Mouse (Mus musculus) frontal cortex, postnatal 25 days (tissue): ENCODE measurements at regions not wholly inside any gene's neighbourhood (a gene's known extent, or its start where the extent isn't known, plus 50 kb on each side); places are given as distances from the start of the nearest gene placed in this dataset.

Experiments
- DNase-seq, 2 experiments: peaks; one replicate each; pipeline ENCODE4 v3.0.0; 2022; ENCODE audit warnings: low spot score in 2 of 2

GRCm38 (mm10) chr11:27280791-27281190 is 687.0 kb upstream of the Vrk2 start:
- DNase-seq, result no peak

DNA sequence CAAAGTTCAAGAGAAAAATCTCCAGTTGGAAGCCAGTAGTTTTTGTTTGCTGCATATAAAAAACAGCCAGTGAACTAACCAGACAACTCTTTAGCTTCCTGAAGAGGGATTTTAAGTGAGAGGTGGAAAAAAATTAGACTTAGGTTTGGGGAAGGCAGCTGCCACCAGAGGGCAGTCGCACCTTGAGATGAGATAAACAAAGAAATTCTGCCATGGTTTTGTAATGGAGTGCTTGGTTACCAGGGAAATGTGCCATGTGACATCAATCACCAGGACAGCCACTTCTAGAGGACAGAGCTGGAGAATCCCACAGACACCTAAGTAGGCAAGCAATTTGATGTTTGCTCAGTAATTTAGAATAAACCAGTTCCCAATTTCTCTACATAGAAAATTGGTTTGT is 670.5 kb upstream of the Vrk2 start:
- DNase-seq, result peak; percentile 40 to 46

- no peak for DNase-seq
Observed at GRCm38 (mm10) chr11:27258521-27258920, 664.7 kb upstream of the Vrk2 start.

GRCm38 (mm10) chr11:27235884-27236283 is 642.1 kb upstream of the Vrk2 start:
- no peak for DNase-seq

DNA sequence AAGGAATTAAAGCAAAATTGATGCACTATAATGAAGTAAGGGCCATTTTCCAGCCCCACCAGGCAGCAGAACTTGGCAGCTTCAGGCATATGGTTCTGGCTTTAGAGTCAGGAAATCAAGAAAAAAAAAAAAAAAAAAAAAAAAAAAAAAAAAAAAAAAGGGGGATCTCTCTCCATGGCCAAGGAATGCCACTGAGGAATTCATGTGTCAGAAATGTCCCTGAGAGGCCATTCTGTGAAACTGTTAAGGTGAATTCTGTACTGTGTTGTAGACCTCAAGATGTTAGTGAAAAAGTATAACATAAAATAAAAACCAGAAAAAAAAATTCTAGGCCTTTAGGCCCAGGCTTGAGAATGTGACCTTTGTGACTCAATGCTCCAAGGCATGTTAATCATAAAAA is 632.7 kb upstream of the Vrk2 start:
- DNase-seq, result no peak

DNA sequence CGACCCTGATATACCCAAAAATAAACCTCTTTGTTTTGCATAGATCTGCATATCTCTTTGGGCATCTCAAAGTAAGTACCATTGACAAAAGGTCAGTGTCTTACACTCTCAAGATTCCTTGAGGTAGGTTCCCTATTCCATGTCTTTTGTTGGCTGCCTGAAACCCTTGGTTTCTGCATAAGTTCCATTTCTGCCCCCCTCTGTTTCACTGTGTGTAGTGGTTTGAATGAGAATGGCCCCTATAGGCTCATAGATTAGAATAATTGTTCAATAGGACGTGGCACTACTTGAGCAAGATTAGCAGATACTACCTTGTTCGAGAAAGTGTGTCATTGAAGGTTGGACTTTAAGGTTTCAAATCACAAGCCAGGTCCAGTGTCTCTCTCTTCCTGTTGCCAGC is 628.6 kb upstream of the Vrk2 start:
- no peak for DNase-seq

DNA sequence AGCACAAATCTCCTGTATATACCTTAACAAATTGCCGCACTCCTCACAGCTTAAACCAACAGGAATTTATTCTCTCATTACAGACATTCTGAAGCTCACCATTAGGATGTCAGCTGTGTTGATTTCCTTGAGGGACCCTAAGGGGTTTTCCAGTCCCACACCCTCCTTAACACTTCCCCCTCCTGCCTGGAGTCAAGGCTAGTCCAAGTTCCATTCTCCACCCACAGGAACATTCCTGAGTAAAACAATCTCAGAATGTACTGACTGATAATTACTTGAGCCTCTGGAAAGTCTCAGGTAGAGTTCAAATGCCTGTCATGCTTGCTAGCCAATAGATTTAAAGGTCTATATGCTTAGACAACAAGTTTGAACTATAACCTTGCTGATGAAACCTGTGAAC is 628.2 kb upstream of the Vrk2 start:
- DNase-seq, result no peak

DNA sequence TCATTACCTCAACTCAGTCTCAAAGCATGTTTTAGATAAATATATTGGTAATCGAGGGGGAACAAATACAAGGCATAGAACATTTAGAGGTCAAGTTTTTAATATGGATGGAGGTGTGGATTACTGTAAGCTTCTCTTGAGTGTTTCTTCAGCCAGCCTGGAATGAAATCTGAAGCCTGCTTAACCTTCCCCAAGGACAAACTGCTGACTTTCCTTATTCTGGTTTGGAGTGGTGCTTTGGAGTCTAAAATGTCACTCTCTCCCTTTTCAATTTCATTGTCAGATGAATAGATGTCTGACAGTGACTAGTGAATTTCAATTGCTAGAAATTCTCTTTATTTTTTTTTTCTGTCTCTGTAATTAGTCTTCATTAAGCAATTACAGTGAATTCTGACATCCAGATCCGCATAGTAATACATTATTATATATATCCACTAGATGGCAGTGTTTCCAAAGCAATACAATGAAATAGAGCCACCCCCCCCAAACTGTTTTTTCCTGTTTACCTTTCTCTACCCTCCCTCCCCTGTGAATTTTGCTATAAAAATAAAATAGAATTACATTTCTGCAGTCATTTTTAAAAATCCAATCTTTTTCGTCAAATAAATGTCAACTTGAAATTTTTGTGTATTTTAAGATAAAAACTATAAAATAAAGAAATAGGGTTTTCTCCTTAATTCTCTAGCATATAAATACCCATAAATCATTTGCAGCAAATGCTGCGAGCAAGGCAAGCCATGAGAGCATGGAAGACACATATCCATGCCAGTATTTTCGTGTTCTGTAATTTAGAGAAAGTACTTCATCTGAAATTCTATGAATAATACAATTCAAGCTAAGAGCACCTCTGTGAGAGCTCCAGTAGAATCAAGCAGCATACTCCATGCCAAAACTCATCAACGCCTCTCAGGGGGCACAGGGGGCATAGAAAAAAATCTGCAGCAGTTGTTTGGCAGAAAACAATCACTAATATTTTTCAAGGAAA is 626.2 kb upstream of the Vrk2 start:
- no peak for DNase-seq

DNA sequence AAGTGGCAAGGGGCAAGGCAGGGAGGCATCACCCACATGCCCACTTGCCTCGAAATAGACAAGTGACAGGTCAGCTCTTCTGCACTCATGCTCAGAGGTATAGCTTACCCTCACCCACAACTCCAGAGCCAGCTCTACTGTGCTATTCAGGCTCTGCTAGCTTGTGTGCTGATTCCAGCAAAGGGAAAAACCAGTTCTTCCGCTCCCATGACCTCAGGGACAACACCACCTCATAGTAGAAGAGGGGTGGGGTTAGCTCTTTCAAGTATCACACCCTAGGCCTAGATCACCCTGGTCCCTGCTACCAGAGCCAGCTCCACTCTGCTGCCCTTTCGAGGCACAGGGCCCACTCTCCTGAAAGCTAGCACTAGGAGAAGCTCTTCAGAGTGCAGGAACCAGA is 622.0 kb upstream of the Vrk2 start:
- DNase-seq, result no peak

DNA sequence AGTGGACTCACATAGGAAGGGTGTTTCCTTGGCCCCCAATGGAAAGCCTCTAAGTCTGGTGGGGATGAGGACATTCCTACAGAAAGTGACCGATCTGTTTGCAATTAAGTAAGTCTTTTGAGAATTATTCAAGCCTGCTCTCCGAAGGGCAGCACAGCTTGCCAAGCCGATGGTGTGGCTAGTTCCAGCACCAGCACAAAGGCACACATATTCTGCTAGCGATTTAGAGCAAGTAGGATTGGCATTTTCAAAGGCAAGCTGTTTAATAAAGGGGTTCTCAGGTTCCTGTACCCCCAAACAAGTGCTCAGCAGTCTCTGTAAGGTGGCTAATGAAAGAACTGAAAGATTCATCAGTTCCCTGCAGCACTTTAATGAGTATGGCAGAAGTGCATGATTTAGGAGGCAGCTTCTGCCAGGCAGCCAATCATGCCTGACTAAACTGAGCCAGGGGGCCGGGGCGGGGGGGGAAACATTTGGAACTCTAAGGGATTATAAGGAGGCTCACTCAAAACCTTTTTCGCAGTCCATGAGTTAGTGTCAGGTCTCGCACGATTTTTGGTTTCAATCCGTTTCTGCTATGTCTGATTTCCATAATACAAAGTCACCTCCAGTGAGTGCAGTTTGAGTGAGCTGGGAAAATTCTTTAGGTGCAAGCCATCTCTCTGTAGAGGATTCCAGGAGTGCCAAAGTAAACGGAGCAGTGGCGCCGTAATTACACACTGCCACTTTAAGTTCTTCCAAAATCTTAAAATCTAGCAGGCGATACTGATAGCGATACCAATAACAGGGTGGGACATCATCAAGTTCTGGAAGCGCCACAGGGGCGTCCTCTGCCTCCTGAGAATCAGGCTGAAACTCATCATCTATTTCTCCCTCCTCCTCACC is 609.8 kb upstream of the Vrk2 start:
- no peak for DNase-seq

GRCm38 (mm10) chr11:27184035-27184434 is 590.2 kb upstream of the Vrk2 start:
- no peak for DNase-seq

DNA sequence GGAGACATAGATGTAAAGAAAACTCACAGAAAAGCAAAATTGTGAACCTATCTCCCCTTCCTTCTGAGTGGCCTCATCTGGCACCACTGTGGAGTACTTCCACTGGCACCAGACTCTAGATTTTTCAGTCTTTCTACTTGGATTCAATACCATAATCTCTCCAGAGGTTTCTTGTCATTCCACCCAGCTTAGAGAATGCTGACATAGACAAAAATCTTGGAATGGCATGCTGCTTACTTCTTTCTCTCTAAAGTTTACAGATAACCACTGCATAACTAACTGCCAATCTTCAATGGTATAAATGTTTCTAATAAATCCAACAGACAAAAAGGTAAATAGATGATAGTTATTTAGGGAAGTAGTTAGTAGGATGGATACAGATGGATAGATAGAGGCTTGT is 589.6 kb upstream of the Vrk2 start:
- DNase-seq, result no peak

DNA sequence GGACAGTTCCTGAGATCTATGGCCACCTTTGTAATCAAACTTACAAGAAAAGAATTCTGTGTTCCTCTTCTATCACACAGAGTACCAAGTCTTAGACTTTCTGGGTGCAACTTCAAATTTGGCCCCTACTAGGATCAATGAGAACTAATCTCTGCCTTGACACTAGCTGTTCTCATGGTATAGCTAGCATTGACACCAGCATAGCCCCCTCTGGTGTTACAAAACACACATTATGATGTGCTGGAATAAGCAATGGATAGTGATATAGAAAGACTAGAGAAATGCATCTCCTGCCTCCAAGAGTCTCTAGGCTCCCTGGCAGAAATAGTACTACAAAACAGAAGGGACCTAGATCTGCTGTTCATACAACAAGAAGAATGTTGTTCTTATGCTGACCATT is 566.6 kb upstream of the Vrk2 start:
- DNase-seq, result no peak
